Mouse (Mus musculus) small intestine, adult 2 months (tissue): Measurements from ENCODE around the gene Gm10318. TPM values are rescaled to one million over a fixed set of nuclear protein-coding genes. Genes with fewer than 3 reads are reported as not detected.

Experiments used
- H3K27ac ChIP-seq: fragments of 200-500 bp; 2 replicates; pipeline ENCODE4 v1.5.1; 2012; ENCODE audit warnings: low read depth, low read length, control low read depth, inconsistent platforms; ENCODE audit not compliant: insufficient read depth
- H3K27me3 ChIP-seq: fragments of 200-500 bp; 2 replicates; pipeline ENCODE4 v1.6.1; 2012; ENCODE audit warnings: mild to moderate bottlenecking, moderate library complexity, low read length, inconsistent platforms; ENCODE audit not compliant: control insufficient read depth, insufficient read depth
- H3K36me3 ChIP-seq: fragments of 200-500 bp; 2 replicates; pipeline ENCODE4 v1.6.1; 2012; ENCODE audit warnings: mild to moderate bottlenecking, low read length, control low read depth, inconsistent platforms; ENCODE audit not compliant: control insufficient read depth, insufficient read depth
- H3K4me1 ChIP-seq: fragments of 200-500 bp; 2 replicates; pipeline ENCODE4 v1.6.1; 2012; ENCODE audit warnings: low read length, inconsistent platforms, mixed read lengths; ENCODE audit not compliant: control insufficient read depth, insufficient read depth, insufficient read length
- H3K4me3 ChIP-seq: fragments of 200-500 bp; 2 replicates; pipeline ENCODE4 v1.5.1; 2012; ENCODE audit warnings: low read depth, mild to moderate bottlenecking, control low read depth, inconsistent platforms, low read length, moderate library complexity
- CTCF ChIP-seq: fragments of 200-500 bp; IDR thresholded peaks from 2 replicates; pipeline ENCODE4 v1.5.1; 2012; ENCODE audit warnings: low read depth, mild to moderate bottlenecking, control low read depth, inconsistent platforms, low read length, moderate library complexity, mixed read lengths; ENCODE audit not compliant: insufficient replicate concordance, insufficient read length; ENCODE audit errors: extremely low read depth
- POLR2A ChIP-seq: fragments of 200-500 bp; IDR thresholded peaks from 2 replicates; pipeline ENCODE4 v1.6.1; 2012; ENCODE audit warnings: low read depth, mild to moderate bottlenecking, control low read depth, inconsistent platforms, low read length, moderate library complexity
- WGBS: fragments of 180-500 bp; shearing (Covaris S2); methylation state at CpG from one replicate; pipeline ENCODE4 v1.1.7; 2018; 5-methylcytosine and 5-hydroxymethylcytosine counted together
- polyA plus RNA-seq: library from polyadenylated mRNA; depleted of rRNA; stranded (reverse); fragments of >200 nt; gene quantifications from 2 replicates; pipeline ENCODE4 v1.2.3, GENCODE M21; 2012

Gm10318 gene
- polyA plus RNA-seq, 1 experiment = not detected

- Histone ChIP-seq H3K4me3 (no peak within 1 kb of the TSS), H3K27ac (no peak within 1 kb of the TSS), H3K36me3 (no peaks in the 10 kb centered on the region), H3K27me3 (no peaks in the 10 kb centered on the region), H3K4me1 (no peaks in the 10 kb centered on the region)
- no peak for TF ChIP-seq CTCF
- no peak for TF ChIP-seq POLR2A
- 70% methylated on average over 9 of the region's 9 CpGs for WGBS
Measured at GRCm38 (mm10) chr10:77835647-77836046, 17.0 kb upstream of the Gm10318 start, which contains the start of gene Krtap10-10. TSS of gene Krtap10-10 (plus strand) at chr10:77835947.

GRCm38 (mm10) chr10:77839006-77839405, 13.7 kb upstream of the Gm10318 start:
- H3K4me3 ChIP-seq = no peak overlapping the region
- WGBS = 60% methylated on average over 6 of the region's 6 CpGs
- H3K36me3 ChIP-seq = no peaks in the 10 kb centered on the region
- TF ChIP-seq POLR2A = no peak
- no peak for TF ChIP-seq CTCF
- H3K4me1 ChIP-seq = no peaks in the 10 kb centered on the region
- no peaks in the 10 kb centered on the region for H3K27me3 ChIP-seq
- no peak overlapping the region for H3K27ac ChIP-seq

GRCm38 (mm10) chr10:77846503-77846902, 6.2 kb upstream of the Gm10318 start, which contains the start of gene Gm36176:
TSS of gene Gm36176 (plus strand) at chr10:77846803.
- TF ChIP-seq CTCF (no peak), POLR2A (no peak)
- Histone ChIP-seq H3K27me3 (no peaks in the 10 kb centered on the region), H3K4me1 (peaks cover 2% of the 10 kb centered on the region; the same call in 1 of the 2 replicates), H3K27ac (no peak within 1 kb of the TSS), H3K4me3 (no peak within 1 kb of the TSS), H3K36me3 (no peaks in the 10 kb centered on the region)
- 51% methylated on average over 3 of the region's 3 CpGs for WGBS

GRCm38 (mm10) chr10:77846961-77847360, 5.7 kb upstream of the Gm10318 start:
- no peak overlapping the region for H3K4me3 ChIP-seq
- no peaks in the 10 kb centered on the region for H3K27me3 ChIP-seq
- peaks cover 2% of the 10 kb centered on the region; the same call in 1 of the 2 replicates for H3K4me1 ChIP-seq
- no peak overlapping the region for H3K27ac ChIP-seq
- TF ChIP-seq CTCF = no peak
- TF ChIP-seq POLR2A = no peak
- H3K36me3 ChIP-seq = no peaks in the 10 kb centered on the region
- 20% methylated on average over 2 of the region's 2 CpGs for WGBS

- TF ChIP-seq POLR2A (no peak), CTCF (no peak)
- no peaks in the 10 kb centered on the region for H3K27me3 ChIP-seq
- H3K4me3 ChIP-seq = no peak overlapping the region
- peaks cover 2% of the 10 kb centered on the region; the same call in 1 of the 2 replicates for H3K4me1 ChIP-seq
- no peaks in the 10 kb centered on the region for H3K36me3 ChIP-seq
- 29% methylated on average over 2 of the region's 2 CpGs for WGBS
- H3K27ac ChIP-seq = no peak overlapping the region
Measured at GRCm38 (mm10) chr10:77847538-77847937, 5.1 kb upstream of the Gm10318 start.

- H3K4me3 ChIP-seq = no peak within 1 kb of the TSS
- no peak for TF ChIP-seq CTCF
- TF ChIP-seq POLR2A = no peak
- no peaks in the 10 kb centered on the region for H3K36me3 ChIP-seq
- no peaks in the 10 kb centered on the region; the same call in 1 of the 2 replicates for H3K27me3 ChIP-seq
- H3K27ac ChIP-seq = no peak within 1 kb of the TSS
- H3K4me1 ChIP-seq = peaks cover 2% of the 10 kb centered on the region
- 53% methylated on average over 7 of the region's 7 CpGs for WGBS
Measured at GRCm38 (mm10) chr10:77861675-77862074, 9.0 kb downstream of the Gm10318 start, which contains the start of gene Gm3285. TSS of gene Gm3285 (plus strand) at chr10:77861975.

- Histone ChIP-seq H3K4me3 (peak overlapping the region; percentile 53), H3K36me3 (no peaks in the 10 kb centered on the region), H3K27ac (no peak overlapping the region), H3K27me3 (no peaks in the 10 kb centered on the region; the same call in 1 of the 2 replicates), H3K4me1 (peaks cover 2% of the 10 kb centered on the region)
- WGBS = 39% methylated on average over 14 of the region's 14 CpGs
- TF ChIP-seq CTCF = no peak
- peak; percentile 28; the same call in 1 of the 2 replicates for TF ChIP-seq POLR2A
Measured at GRCm38 (mm10) chr10:77864067-77864761, 11.6 kb downstream of the Gm10318 start.
